Mouse (Mus musculus): ENCODE results near the gene Rcvrn. TPM values are rescaled to one million over a fixed set of nuclear protein-coding genes. Genes with fewer than 3 reads are reported as not detected.

Rcvrn gene
- total and polyA plus RNA-seq, 3 experiments, result not detected

DNA sequence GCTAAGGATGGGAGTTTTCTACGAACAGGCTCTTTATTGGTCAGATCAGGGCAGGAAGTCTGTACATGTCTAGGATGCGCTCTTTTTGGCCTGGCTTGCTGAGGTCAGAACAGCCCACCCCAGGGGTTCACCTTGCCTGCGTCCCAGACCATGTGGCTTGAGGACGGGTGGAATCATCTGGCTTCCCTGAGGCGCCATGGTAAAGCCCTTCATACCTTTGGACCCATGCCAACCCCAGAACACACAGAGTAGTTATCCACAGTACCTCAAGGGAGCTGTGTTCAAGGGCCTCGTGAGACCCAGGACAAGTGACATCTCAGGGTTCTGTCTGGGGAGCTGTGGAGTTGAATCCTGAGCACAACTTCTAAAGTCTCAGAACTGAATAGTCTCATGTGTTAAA lies 43.4 kb upstream of the Rcvrn start:
- Histone ChIP-seq H3K79me2 (ENCODE audit: control insufficient read depth, insufficient read depth, low read length, poor library complexity) (no peaks in the 10 kb centered on the region), H3K36me3 (ENCODE audit: control insufficient read depth in 1 of 2, insufficient read depth in 2 of 2, low read length in 2 of 2) (no peaks in the 10 kb centered on the region), H3K4me3 (ENCODE audit: control insufficient read depth in 1 of 2, insufficient read depth in 1 of 2, low read depth in 2 of 2, low read length in 2 of 2) (no peak overlapping the region), H3K9ac (ENCODE audit: control insufficient read depth, low read depth, low read length, poor library complexity, severe bottlenecking) (no peak overlapping the region), H3K9me3 (replicated peaks; ENCODE audit: insufficient read depth, low read length) (no peaks in the 10 kb centered on the region), H3K4me1 (ENCODE audit: control insufficient read depth in 1 of 2, insufficient read depth in 2 of 2, low read length in 2 of 2) (no peaks in the 10 kb centered on the region), H3K27ac (ENCODE audit: control insufficient read depth, low read depth, low read length) (no peak overlapping the region), H3K27me3 (ENCODE audit: control insufficient read depth in 1 of 2, insufficient read depth in 2 of 2, low read length in 2 of 2) (no peaks in the 10 kb centered on the region; a peak in 1 of 4 replicates)
- no peak for DNase-seq (ENCODE audit: low read depth, low spot score)
- no peak for TF ChIP-seq GABPA (IDR thresholded peaks at IDR 0.05; ENCODE audit: low read depth, low read length)
- no peak for TF ChIP-seq ZC3H11A (IDR thresholded peaks at IDR 0.05; ENCODE audit: low read depth, low read length)

DNA sequence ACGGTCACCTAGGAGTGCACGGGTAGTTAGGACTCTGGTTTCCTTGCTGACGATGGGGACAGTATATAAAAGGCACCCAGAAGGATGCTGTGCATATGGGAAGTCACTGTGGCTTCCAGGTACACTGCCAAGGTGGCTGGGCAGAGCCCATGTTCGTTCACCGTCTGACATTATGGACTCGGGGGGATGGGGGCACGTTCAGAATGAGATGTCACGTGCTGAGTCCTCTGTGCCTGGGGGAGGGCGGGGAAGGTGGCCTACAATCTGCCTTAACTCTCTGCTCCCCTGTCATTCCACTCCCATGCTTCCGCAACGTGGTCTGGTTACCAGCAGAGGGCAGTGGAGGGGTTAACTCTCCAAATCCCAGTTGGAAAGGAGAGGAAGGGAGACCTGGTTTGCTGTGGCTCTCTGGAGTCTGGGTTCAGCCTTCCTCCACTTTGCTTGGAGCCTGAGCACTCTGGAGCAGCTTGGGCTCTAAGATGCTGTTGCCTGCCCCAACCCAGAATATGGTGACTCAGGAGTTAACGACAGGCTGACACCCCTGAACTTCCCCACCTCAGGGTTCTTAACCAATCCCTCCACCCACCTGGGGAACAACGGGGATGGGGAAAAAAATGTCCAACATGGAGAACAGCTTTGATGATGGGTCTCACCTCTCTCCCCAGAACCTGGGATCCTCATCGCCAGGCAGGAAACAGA lies 42.8 kb upstream of the Rcvrn start:
- Histone ChIP-seq H3K4me3 (ENCODE audit: control insufficient read depth in 1 of 2, insufficient read depth in 1 of 2, low read depth in 2 of 2, low read length in 2 of 2) (no peak overlapping the region), H3K9me3 (replicated peaks; ENCODE audit: insufficient read depth, low read length) (no peaks in the 10 kb centered on the region), H3K36me3 (ENCODE audit: control insufficient read depth in 1 of 2, insufficient read depth in 2 of 2, low read length in 2 of 2) (no peaks in the 10 kb centered on the region), H3K27me3 (ENCODE audit: control insufficient read depth in 1 of 2, insufficient read depth in 2 of 2, low read length in 2 of 2) (no peaks in the 10 kb centered on the region), H3K9ac (ENCODE audit: control insufficient read depth, low read depth, low read length, poor library complexity, severe bottlenecking) (no peak overlapping the region), H3K4me1 (ENCODE audit: control insufficient read depth in 1 of 2, insufficient read depth in 2 of 2, low read length in 2 of 2) (no peaks in the 10 kb centered on the region), H3K79me2 (ENCODE audit: control insufficient read depth, insufficient read depth, low read length, poor library complexity) (no peaks in the 10 kb centered on the region), H3K27ac (ENCODE audit: control insufficient read depth, low read depth, low read length) (no peak overlapping the region)
- TF ChIP-seq ZNF384 (IDR thresholded peaks at IDR 0.05; ENCODE audit: low read depth, low read length) (no peak), CTCF (IDR thresholded peaks at IDR 0.05 in 2 of 3, conservative IDR thresholded peaks at IDR 0.05 in 1 of 3; ENCODE audit: control insufficient read depth in 1 of 3, insufficient read depth in 1 of 3, low read depth in 2 of 3, low read length in 3 of 3, poor library complexity in 1 of 3, severe bottlenecking in 1 of 3) (peak in 2 of 3 experiments; percentile 10 to 20; a peak in 2 of 6 replicates), HCFC1 (IDR thresholded peaks at IDR 0.05; ENCODE audit: low read depth, low read length) (no peak), MAX (IDR thresholded peaks at IDR 0.05; ENCODE audit: low read length) (no peak)
- DNase-seq (ENCODE audit: low read depth, low spot score), result no peak

DNA sequence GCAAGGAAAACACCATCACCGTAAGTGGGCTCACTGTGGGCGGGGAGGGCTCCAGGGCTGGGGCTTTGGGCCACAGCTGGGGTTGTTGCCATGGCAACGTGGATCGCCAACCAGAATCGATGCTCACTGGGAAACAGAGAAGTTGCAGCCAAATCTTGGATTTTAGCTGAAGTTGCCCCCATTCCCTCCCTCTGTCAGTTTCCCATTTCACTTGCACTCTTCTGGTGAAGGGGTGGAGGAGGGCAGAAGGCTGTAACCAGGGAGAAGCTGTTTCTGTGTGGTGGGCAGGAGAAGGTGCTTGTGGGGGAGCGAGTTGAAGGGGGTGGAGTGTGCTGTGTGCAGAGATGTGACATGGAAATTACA lies 42.3 kb upstream of the Rcvrn start:
- no peaks in the 10 kb centered on the region for H3K79me2 ChIP-seq (ENCODE audit: control insufficient read depth, insufficient read depth, low read length, poor library complexity)
- TF ChIP-seq ZC3H11A (IDR thresholded peaks at IDR 0.05; ENCODE audit: low read depth, low read length) (no peak), TBP (IDR thresholded peaks at IDR 0.05; ENCODE audit: low read depth, low read length) (no peak), GATA1 (IDR thresholded peaks at IDR 0.05; ENCODE audit: low read depth, low read length) (no peak), SMC3 (IDR thresholded peaks at IDR 0.05; ENCODE audit: low read depth, low read length) (no peak), MAFK (IDR thresholded peaks at IDR 0.05; ENCODE audit: borderline replicate concordance, low read depth, low read length) (no peak), SIN3A (IDR thresholded peaks at IDR 0.05; ENCODE audit: low read length) (no peak), HCFC1 (IDR thresholded peaks at IDR 0.05; ENCODE audit: low read depth, low read length) (no peak), JUND (IDR thresholded peaks at IDR 0.05; ENCODE audit: low read depth, low read length) (no peak), MAZ (IDR thresholded peaks at IDR 0.05; ENCODE audit: low read depth, low read length) (no peak), CHD1 (IDR thresholded peaks at IDR 0.05; ENCODE audit: low read depth, low read length) (no peak), ZNF384 (IDR thresholded peaks at IDR 0.05; ENCODE audit: low read depth, low read length) (no peak), ZMIZ1 (IDR thresholded peaks at IDR 0.05; ENCODE audit: low read depth, low read length) (no peak), TCF12 (IDR thresholded peaks at IDR 0.05; ENCODE audit: low read depth, low read length) (no peak), MEF2A (IDR thresholded peaks at IDR 0.05; ENCODE audit: extremely low read depth, insufficient replicate concordance, low read depth, low read length, poor library complexity, severe bottlenecking) (no peak), POLR2AphosphoS5 (IDR thresholded peaks at IDR 0.05; ENCODE audit: borderline replicate concordance, low read depth, low read length) (no peak), KAT2A (conservative IDR thresholded peaks at IDR 0.05; ENCODE audit: low read depth, low read length) (no peak), POLR2A (IDR thresholded peaks at IDR 0.05; ENCODE audit: control insufficient read depth in 1 of 2, insufficient read depth in 1 of 2, low read depth in 1 of 2, low read length in 2 of 2, poor library complexity in 1 of 2) (no peak), TAL1 (IDR thresholded peaks at IDR 0.05; ENCODE audit: low read length) (no peak)
- no peaks in the 10 kb centered on the region for H3K36me3 ChIP-seq (ENCODE audit: control insufficient read depth in 1 of 2, insufficient read depth in 2 of 2, low read length in 2 of 2)
- H3K4me3 ChIP-seq (ENCODE audit: control insufficient read depth in 1 of 2, insufficient read depth in 1 of 2, low read depth in 2 of 2, low read length in 2 of 2), result no peak overlapping the region
- no peaks in the 10 kb centered on the region for H3K27me3 ChIP-seq (ENCODE audit: control insufficient read depth in 1 of 2, insufficient read depth in 2 of 2, low read length in 2 of 2)
- no peak overlapping the region for H3K27ac ChIP-seq (ENCODE audit: control insufficient read depth, low read depth, low read length)
- H3K4me1 ChIP-seq (ENCODE audit: control insufficient read depth in 1 of 2, insufficient read depth in 2 of 2, low read length in 2 of 2), result no peaks in the 10 kb centered on the region
- no peak overlapping the region for H3K9ac ChIP-seq (ENCODE audit: control insufficient read depth, low read depth, low read length, poor library complexity, severe bottlenecking)
- no peaks in the 10 kb centered on the region for H3K9me3 ChIP-seq (replicated peaks; ENCODE audit: insufficient read depth, low read length)
- DNase-seq (ENCODE audit: low read depth, low spot score), result no peak
